Mouse (Mus musculus): ENCODE measurements at regions not wholly inside any gene's neighbourhood (a gene's known extent, or its start where the extent isn't known, plus 50 kb on each side); places are given as distances from the start of the nearest gene placed in this dataset.

GRCm38 (mm10) chr16:51911109-51911765 is 119.8 kb upstream of the Cblb start:
- DNase-seq, result peak in 1 of 2 experiments; percentile 26

- peak; percentile 50 to 57 for DNase-seq
These were observed 115.7 kb upstream of the Cblb start for GRCm38 (mm10) chr16:51915034-51915928.

GRCm38 (mm10) chr16:51915929-51916308 is 115.1 kb upstream of the Cblb start:
- no peak for DNase-seq

- DNase-seq, result no peak
These were observed 114.7 kb upstream of the Cblb start for GRCm38 (mm10) chr16:51916337-51916736.

DNA sequence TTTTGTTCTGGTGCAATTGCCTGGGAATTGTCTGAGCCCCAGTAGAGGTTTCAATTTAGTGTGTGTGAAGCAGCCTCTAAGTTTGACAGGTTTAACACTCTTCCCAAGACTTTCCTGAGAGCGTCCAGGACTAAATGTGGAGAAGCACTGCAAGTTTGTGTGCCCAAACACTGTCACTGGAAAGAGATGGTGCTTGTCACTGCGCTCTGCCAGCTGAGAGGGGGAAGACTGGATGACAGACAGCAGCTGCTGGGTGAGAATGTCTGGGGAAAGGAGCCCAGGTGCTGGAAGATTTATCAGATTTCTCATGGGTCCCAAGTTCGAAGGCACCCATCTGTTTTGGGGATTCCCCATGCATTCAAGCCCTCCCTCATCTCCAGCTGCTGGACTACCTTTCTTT is 114.2 kb upstream of the Cblb start:
- peak; percentile 28 for DNase-seq

- DNase-seq, result no peak
These were observed 113.5 kb upstream of the Cblb start for GRCm38 (mm10) chr16:51917540-51917939.

GRCm38 (mm10) chr16:51921025-51921424 is 110.0 kb upstream of the Cblb start:
- DNase-seq, result no peak

- DNase-seq, result no peak
These were observed 108.4 kb upstream of the Cblb start for GRCm38 (mm10) chr16:51922589-51922988.

DNA sequence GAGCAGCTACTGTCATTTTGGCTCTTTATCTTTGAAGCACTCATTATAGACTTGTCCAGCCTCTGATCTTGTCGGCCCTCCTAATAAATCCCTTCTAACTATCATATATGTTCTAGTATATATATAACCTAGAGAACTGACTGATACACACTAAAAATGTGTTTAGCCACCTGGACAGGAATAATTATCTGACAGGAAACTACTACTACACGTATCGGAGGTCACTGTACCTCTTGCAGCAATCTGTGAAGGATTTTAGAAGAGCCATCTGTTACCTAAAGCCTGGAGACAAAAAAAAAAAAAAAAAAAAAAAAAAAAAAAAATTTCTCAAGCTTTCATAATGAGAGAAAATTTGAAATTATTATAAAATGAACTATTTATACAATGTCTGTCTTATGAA is 105.4 kb upstream of the Cblb start:
- DNase-seq, result no peak

DNA sequence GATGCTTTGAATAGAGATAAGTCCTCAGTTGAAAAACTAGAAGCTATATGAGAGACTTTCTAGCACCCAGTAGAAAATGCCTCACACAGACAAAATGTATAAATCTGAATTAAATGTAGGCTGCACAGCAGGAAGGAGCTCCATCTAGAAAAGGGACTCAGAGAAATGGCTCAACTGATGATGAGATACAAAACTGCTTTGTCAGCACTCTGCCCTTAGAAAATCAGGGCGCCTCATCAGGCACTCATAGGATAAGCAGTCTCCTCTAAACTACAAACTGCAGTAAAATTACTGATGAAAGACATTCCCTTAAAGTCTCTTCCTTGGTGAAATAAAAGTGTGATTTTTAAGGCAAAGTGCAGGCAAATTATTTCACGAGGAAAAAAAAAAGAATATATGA is 97.9 kb upstream of the Cblb start:
- no peak for DNase-seq

GRCm38 (mm10) chr16:51933965-51934364 is 97.1 kb upstream of the Cblb start:
- no peak for DNase-seq

DNA sequence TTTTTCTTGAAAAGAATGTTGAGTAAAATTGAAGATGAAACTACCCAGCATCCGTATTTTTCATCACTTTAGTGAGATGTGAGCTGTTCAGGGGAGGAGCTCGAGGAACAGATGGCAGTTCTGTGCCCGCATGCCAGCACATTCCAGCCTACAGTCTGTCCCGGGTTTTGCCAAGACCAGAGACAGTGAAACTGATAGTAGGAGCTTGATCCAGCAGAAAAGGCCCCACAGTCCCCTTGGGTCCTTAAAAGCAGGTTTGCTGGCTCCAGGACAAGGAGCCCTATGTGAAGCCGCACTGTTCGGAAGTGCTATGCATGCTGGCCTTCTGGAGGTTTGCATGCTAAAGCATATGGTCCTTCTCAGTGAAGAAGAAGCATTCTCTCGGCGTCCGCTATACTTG is 93.7 kb upstream of the Cblb start:
- peak; percentile 89 to 95 for DNase-seq

- DNase-seq, result no peak
These were observed 92.0 kb upstream of the Cblb start for GRCm38 (mm10) chr16:51939061-51939460.

DNA sequence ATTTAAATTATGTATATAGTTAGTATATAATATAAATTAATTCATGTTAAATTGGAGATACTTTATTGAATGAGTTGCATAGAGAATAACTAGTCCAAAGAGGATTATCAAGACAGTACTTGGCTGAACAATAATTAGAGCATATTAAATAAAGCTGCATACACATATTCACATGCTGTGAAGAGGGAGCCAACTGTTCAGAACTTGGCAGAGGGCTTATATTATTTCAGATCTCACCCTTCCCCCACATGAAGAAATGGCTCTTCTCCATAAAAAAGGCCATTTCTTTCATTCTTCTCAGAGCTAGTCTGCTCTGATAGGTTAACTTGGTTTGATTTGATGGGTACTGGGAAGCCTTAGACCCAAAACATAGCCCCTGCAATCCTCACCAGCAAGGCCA is 90.5 kb upstream of the Cblb start:
- DNase-seq, result peak; percentile 37 to 43

DNA sequence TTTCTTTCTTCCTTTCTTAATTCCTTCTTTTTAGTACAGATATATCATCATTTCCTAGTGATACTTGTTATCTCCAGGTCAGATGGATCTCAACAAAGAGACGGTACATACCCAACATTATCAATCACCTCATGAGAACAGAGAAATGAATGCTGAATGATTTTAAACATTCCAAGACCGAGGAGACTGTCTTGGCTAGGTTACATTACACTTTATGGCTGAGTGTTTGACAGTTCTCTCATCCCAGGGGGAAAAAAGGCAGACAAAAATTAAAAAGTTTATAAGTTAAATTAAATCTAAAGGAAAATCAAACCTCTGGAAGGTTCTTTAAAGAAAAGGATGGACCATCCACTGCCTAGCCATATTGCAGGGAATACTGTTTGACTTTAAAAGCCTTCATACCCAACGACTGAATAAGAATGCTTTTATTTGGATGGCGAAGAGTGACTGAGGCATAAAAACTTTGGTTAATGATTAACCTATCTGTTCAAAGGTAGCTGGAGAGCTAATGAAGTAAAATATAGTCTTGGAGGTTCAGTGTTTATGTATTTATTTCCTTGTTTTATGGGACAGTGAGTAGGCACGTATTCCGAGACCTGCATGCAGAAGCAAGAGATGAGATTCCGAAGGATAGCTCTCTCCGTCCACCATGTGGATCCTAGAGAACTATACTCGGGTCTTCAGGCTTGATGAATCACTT is 88.4 kb upstream of the Cblb start:
- no peak for DNase-seq

DNA sequence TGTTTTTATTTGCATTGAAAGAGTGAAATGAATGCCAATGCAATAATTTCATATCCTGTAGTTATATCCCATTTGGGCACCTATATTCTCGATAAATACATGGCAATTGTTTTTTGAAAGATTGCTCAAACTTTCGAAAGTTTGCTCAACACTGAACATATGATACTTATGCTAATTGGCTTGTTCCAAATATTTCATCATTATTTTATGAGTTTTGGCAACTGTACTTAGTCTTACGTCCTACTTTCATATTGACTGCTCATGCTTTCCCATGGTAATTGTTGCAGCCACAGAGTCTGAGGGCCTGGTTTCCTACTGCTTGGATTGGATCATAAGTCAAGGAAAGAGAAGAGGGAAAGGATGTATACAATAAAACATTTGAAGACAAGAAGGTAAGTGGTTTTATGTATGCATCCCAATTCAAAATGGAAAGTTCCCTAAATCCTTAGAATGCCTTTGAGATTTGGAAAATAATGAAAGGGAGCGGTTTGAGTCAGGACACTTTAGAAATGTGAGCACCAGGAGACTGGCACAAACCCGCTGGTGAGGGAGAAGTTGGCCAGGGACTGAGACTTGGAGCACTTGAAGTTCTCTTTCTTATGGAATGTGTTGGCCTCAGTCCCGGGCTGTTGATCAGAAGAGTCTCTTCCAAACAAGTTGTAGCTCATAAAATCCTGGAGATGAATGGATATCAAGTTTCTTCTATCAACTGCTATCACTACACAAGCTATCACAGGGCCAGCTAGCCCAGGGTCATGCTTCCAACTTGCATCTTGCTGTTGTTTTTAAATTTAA is 63.8 kb upstream of the Cblb start:
- DNase-seq, result no peak

Measured in cerebellum, postnatal 10 days (tissue).